Mouse (Mus musculus) heart, postnatal 36 days (tissue): ENCODE data around the gene Smad3. TPM values are rescaled to one million over a fixed set of nuclear protein-coding genes. Genes with fewer than 3 reads are reported as not detected.

Experiments
- DNase-seq, 2 experiments: peaks; one replicate each; pipeline ENCODE4 v3.0.0; 2021 to 2022
- intact Hi-C: fragments of 180-260 bp; cut with DNase I; formaldehyde crosslinking; loops from one replicate; pipeline ENCODE4 v1.15.1; 2025
- total RNA-seq, 2 experiments: library from RNA; stranded (reverse); gene quantifications; 2 replicates each; pipeline ENCODE4 v1.2.3; 2021

The Smad3 gene
- total RNA-seq, 2 experiments from 2014 or later: 12.5 to 13.2 TPM

DNA sequence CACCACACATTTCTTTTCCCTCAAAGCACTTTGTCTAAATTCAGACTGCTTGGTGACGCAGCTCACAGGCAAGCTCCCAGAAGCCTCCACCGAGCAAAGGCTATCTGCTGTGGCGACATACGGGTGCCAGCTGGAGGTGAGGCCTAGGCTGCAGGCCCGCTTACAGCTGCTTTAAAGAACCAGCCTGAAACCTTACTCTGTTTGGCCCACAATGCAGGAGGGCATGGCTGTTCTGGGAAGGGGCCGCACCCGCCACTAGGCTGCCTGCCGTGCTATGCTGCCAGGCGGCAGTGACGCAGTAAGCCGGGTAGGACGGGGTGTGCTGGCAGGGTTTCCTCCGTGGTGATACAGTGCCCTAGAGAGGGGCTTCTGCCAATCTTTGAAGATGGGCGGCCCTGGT is 106.9 kb downstream of the Smad3 start:
- DNase-seq: peak; percentile 61 to 63
- intact Hi-C loops: loop anchor here (1.0 to 5.0 kb wide), 3 partner anchors 56 to 193 kb away; partner anchors contain the start of gene Smad3

DNA sequence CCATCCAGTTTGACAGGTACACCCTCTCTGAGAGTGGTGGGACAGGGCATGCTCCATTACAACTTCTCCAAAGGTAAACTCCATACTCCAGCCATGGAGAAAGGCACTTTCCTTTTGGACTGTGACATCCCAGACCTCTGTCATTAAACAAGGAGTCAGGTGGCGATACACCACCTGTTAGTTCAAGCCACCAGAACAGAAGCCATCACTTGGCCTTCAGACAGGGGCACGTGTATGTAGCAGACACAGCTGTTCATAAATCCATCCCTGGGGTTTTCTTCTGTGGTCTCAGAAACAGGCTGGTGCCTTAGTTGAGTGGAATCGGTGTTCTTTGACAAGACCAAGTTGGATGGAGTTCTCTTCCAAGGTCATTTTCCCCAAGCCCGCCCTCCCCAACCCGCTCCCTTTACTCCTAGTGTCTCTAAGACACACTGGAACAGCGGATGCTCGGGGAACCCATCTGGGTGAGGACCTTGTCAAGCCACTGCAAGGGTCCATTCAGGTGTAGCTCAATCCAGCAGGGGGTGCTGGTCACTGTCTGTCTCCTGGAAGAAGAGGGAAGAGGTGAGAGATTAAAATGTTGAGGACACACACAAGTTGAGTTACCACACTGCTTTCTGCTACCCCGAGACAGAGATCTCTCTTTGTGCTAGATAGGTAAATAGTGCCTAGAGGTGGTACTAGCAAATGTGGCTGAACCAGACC is 107.8 kb downstream of the Smad3 start:
- intact Hi-C loops: loop anchor here (1.0 to 5.0 kb wide), 3 partner anchors 57 to 194 kb away; partner anchors contain the start of gene Smad3
- DNase-seq: no peak

DNA sequence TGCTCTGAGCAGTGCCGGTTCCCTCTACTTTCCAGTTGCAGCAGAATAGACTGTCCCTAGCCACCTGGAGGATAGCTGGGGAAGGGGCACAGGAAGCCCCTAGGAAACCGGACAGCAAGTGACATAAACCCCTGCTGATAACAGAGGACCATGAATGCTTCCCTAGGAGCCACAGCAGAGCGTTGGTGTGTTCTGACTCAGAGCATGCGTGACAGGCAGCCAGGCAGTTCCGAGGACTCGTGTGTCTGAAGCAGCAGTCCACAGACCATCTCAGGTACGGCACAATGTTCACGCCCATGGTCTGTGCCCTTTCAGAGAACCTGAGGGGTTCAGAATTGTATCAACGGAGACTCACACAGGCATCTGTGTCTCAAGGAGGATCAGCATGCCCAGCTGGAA is 109.3 kb downstream of the Smad3 start:
- DNase-seq: no peak
- intact Hi-C loops: no loop called here

DNA sequence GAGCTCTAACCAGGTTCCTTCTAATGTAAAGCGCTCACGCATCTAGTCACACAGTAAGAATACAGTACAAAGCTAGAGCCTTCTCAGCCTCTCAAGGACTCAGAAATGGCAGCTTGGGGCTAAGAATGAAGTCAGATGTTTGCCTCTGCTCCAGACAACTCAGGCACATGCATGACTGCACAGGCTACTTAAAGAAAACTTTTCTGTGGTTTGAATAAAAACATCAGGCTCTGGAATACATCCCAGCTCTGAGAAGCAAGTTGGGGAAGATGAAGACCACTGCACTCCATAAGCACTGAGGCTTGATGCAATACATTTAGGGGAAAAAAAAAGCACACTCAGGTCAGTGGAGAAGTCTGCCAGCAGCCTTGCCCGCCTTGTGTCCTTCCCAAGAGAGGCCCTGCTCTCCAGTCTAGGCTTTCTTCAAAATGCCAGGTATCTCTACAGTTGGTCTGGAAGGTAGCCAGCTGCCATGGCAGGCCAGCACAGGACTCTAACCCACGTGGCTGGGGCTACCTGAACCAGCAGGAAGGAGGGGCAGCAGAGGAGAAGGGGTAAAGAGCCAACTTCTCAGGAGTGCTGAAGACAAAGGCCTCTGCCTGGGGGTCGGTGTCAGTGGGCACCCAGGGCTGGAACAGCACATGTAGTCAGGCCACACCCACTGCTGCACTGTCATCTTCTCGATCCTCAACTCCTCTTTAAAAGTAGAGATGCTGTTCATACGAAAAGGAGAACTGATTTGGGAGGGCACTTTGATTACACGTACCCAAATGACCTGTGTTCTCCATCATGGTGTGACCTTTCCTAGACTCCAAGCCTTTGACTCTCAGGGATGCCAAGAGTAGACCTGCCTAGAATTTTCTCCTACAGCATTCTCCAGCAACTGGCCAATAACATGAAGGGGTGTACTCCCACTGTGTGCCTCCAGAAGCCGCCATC is 109.9 kb downstream of the Smad3 start:
- intact Hi-C loops: no loop called here

DNA sequence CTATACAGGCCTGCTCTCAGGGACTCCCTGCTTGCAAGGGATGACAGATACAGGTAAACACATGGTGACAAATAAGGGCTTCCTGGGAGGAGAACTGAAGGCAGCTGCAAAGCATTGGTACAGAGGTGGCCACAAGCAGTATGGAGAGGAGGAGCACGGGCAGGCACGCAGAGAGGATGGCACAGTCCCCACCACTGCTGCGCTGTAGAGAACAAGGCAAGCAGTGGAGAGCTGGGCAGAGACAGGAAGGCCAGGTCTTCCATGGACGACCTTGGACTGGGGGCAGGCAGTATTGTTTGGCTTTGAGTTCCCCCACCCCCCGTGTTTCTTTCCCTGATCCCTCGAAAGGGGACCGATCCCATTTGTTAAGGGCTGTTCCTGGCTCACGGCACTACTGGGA is 112.7 kb downstream of the Smad3 start:
- no peak for DNase-seq
- intact Hi-C loops: no loop called here

More for the DNA sequence above, 109.9 kb downstream of the Smad3 start:
- DNase-seq: no peak

DNA sequence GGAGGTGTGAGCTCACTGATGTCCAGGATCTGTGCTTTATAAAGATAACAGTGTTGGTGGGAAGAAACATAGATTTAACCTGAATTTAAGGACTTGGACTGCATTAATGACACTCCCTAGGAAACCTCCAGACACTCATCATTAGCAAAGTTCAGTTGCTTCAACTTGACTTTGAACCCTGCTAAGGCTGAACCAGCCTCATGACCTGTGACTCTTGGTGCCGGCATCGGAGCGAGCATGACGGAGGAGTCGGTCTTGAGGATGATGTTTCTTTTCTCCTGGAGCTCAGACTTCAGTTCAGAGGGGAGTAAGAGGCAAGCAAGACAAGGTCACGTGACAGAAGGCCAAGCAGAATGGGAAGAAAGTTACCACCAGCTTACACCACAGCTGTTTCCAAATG is 113.8 kb downstream of the Smad3 start:
- DNase-seq: no peak
- intact Hi-C loops: no loop called here

DNA sequence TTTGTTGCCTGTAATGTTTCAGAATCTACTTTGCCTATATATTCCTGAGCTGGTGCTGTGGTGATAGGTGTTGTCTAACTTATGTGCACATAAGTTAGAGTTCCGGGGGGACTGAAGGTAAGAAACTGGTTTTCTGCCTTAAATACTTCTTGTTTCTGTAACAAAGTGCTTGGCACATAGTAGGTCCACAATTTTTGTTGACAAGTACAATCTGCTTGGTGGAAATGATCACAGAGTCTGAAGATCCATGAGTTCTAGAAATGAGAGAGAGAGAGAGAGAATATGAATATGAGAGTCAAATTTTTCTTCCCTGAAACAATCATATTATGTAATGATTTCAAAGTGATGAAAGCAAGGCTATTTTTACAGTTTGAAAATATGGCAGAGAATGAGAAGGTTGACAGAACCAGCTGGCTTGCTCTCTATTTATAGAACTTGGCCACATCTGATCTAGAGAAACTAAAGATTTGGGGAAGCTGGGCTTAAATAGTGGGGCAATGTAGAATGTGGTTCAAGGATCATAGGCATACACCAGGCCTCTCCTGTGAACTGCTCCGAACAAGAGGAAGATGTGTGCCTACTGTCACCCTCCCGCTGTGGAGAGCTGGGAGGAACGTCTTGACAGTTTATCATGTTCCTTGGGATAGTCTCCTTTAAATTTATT is 115.7 kb downstream of the Smad3 start:
- intact Hi-C loops: no loop called here
- no peak for DNase-seq

DNA sequence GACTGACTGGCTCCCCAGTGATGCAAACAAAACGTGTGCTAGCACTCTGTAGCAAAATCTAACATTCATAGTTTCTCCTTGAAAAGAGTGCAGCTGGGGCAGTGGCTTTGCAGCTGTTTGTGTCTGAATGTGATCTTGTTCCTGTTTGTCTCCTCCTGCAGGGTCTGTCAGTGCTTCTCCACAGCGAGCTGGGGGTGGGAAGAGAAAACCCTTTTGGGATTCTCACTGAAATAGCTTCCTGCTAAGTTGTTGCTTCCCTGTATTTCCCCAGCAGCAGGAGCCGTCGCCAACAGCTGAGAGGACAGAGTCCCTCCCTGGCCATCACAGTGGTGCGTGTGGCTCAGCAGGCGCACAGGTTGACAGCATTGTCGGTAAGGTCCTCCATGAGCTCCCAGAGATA is 121.7 kb downstream of the Smad3 start:
- intact Hi-C loops: no loop called here
- DNase-seq: no peak

DNA sequence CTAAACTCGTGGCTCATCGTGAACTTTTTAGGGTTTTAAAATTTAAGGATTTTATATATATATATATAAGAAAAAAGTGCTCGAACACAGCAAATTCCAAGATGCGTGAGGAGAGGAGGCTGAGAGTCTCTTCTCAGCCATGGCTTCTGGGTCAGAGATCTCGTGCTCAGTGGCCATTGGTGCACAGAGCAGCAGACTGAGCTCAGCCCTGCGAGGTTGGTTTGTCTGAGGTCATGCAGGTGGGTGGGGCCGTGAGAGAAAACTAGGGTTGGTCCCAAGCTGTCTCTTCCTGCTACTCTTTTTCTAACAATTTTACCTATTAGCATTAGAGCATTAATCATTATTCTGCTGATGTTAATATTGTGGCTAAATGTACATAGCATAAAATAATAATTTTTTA is 124.5 kb downstream of the Smad3 start:
- DNase-seq: no peak
- intact Hi-C loops: loop anchor here (2.0 kb wide), 1 partner anchor 211 kb away; no protein-coding TSS in a partner anchor

DNA sequence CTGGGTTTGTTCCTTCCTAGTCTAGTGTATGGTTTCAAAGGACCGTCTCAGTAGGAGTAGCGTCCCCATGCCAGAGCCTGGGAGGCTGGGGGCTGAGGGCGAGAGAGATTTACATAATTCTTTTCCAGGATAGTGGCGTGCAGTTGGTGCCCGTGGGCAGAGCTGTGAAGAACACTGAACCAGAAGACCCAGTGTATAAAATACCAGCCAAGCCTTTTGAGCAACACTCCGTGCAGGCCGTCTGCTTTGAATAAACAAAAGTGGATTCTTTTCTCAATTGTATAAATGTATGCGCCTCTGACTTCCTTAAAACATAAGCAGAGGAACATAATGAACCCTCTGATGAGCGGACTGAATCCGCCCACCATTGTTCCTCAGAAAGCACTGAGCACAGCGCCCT is 124.9 kb downstream of the Smad3 start:
- intact Hi-C loops: loop anchor here (2.0 kb wide), 1 partner anchor 212 kb away; no protein-coding TSS in a partner anchor
- no peak for DNase-seq

DNA sequence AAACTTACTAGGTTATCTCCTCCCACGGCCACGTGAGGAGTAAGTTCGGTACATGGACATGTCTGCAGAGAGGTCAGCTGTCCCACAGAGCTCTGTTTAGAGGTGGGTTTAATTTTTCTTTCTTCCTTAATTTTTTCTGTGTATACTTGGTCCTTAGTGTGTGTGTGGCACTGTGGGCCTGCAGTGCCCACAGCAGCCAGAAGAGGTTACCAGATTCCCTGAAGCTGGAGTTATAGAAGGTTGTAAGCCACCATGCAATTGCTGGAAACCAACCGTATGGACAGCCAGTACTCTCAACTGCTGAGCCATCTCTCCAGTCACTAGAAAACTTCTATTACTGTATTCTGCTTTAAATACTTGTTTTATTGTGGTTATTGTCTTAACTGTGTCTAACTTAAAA is 125.7 kb downstream of the Smad3 start:
- no peak for DNase-seq
- intact Hi-C loops: loop anchor here (2.0 kb wide), 1 partner anchor 213 kb away; no protein-coding TSS in a partner anchor

DNA sequence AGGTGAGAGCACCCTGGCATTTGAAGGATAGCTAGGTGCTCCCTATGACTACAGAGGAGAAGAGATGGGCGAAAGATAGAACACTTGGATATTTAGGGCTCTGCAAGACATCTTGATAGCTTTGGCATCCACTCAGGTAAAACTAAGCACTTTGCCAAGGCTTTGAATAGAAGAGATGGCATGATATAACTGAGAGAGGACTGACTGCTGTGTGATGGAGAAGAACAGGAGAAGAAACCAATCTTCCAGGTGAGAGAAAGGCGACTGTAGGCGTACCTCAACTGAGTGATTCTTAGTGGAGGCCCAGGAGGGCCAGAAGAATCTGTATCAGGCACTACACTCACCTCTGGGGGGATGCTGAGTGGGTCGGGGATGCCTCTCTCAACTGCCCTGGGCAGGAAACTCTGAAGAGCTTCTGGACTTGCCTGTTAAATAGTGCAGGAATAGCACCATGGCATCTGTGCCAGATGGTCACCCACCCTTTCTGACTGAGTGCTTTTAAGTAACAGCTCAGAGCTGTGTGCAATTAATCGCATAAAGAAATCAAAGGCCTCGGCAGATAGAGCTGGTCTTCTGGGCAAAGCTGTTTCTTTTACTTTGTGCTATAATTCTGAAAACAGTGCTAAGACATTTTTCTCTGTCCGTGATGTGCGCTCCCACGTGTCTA is 132.6 kb downstream of the Smad3 start:
- DNase-seq: no peak
- intact Hi-C loops: no loop called here

DNA sequence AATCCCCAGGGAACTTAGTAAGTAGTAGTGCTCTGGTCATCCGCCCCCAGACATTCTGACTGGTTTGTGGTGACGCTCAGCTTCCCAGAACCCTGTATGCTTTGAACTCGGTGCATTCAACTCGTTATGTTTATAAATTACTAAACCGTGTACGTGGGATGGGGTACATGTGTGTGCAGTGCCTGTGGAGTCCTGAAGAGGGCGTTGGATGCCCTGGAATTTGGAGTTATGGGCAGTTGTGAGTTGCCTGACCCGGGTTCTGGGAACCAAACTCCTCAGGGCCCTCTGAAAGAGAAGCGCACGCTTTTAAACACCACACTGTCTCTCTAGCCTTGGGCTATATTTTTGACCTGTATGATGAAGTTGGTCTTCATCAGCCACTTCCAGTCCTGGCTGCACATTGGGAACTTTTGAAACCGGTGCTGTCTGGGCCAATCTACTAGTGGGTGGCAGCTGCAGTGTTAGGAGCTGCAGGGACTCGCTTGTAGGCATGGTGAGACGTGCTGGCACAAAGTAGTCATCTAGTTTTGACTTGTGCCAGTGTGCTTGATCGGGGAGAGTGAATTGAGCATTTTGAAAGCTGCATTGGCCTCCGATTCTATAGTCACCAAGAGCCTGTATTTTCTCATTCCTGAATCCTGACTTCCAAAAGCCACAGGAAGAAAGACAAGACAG is 133.8 kb downstream of the Smad3 start:
- no peak for DNase-seq
- intact Hi-C loops: no loop called here

DNA sequence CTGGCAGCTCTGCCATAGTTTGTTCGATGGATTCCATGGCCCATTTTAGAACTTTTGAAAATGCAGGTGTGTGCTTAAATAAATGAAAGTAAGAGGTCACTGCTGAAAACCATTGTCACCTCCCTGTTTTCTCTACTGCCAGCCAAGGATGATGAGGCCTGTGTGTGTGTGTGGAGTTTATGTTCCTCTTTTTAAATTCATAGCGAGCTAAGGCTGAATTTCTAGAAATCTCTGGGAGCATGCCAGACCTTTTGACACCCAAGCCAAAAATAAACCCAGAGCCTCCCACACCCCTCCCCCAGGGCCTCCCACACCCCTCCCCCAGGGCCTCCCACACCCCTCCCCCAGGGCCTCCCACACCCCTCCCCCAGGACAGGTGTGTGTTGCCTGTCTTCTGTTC is 139.8 kb downstream of the Smad3 start:
- intact Hi-C loops: no loop called here
- no peak for DNase-seq

DNA sequence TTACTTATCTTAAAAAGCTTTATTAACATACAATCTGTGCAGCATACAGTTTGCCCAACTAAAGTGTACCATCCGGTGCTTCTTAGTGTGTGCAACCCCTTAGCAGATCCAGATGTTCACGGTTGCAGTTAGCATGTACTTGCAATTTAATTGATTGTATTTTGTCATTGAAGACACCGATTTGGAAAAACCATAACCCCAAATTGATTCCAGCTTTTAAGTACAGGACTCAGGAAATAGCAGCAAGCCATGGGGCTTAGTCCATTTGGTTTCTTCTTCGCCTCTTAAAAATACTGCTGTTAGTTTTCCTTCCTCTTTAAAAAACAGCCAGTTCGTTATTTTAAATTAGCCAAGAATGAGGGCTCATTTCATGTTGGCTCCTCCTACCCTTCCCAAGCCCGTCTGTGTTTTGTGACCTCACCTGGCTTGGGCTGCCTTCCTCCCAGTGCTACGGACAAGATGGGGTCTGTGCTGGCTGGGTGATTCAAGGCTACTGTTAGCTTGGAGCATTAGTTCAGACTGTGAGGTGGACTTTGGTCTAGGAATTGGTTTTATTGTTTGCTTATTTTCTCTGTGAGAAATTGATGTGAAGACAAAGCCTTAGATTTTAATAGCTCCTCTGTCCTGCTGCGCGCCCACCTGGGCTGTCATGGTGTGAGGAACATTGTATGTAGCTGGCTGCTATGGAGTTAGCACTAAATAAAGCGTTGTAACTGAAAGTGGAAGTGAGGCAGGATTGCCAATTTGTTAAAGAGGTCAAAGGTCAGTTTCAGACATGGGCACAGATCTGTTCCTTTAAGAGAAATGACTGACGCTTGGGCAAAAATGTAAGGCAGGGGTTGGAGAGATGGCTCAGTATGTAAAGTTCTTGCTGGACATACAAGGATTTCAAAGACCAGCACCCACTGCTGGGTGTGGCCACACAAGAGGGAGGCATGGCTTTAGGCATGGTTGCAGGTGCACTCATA is 143.5 kb downstream of the Smad3 start:
- intact Hi-C loops: loop anchor here (5.0 kb wide), 1 partner anchor 477 kb away; no protein-coding TSS in a partner anchor
- no peak for DNase-seq

DNA sequence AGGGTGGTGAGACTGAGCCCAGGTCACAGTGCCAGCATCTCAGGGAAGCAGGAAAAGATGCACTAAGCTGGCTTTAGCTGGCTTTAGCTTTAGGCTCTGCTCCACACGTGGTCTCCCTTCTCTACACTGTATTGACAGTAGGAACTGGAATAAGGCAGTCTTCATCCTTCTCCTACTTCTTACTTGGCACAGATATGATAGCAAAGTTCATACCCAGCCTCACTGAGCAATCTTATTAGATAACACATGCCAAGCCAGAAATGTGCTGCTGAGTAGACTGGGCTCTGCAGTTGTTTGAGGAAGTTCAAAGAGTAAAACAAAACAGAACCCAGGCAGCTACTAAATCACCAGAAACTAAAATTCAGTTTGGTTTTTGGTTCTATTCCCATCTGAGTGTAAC is 144.2 kb downstream of the Smad3 start:
- intact Hi-C loops: loop anchor here (5.0 kb wide), 1 partner anchor 476 kb away; no protein-coding TSS in a partner anchor
- no peak for DNase-seq

DNA sequence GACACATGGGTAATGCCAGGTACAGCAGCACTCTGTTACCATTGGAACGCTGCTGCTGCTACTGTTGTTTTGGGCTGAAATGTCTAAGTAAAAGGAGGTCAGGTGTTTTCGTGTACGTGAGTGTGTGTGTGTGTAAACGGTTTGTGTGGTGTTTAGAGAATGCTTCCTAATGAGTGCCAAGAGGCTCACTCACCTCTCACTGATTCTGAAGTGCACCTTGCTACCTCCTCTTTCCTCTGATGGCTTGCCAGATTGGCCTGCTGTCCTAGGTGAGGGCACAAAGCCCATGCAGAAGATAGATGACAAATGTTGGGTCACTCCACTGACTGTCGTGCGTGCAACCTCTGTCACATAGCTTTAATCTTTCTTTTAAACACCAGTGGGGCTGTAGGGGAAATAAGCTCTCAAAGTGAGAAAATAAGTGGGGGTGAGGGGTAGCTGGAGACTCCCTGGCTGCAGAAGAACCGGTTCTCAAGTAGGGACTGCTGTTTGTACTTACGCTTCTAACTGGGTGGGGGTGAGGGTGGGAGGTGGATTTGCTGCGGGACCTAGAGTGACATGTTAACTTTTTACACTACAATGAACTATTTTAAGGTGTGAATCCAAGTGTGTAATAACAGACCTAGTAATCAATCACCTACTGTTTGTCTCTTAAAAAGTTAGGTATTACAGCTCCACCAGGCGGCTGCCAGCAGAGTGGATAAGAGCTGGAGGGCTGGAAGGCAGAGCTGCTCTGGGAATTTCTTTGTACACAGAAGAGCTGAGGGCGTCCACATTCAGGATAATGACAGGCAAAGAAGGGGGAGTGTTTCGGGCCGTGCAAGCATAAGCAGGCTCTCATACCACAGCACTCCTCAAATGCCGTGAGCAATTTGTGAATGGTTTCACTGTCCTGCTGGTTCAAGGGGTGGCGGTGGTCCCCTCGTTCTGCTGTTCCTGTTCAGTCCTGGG is 145.0 kb downstream of the Smad3 start:
- DNase-seq: no peak
- intact Hi-C loops: loop anchor here (5.0 kb wide), 1 partner anchor 476 kb away; no protein-coding TSS in a partner anchor
